Mouse (Mus musculus) kidney, postnatal 0 days (tissue): Measurements from ENCODE around the gene Serf2. TPM values are rescaled to one million over a fixed set of nuclear protein-coding genes. Genes with fewer than 3 reads are reported as not detected.

Experiments used
- ATAC-seq: fragments of 200-750 bp; cut with Nextera tagmentation; replicated peaks from 2 replicates; pipeline ENCODE4 v1.8.0; 2017; ENCODE audit warnings: low read depth, moderate number of reproducible peaks, moderate TSS enrichment, moderate library complexity; ENCODE audit not compliant: low FRiP score
- DNase-seq: peaks from one replicate; pipeline ENCODE4 v3.0.0-alpha.2; 2016; ENCODE audit warnings: low spot score
- H3K27ac ChIP-seq: fragments of 300-500 bp; sonication (generic); 2 replicates; pipeline ENCODE4 v1.5.1; 2014; ENCODE audit warnings: mild to moderate bottlenecking
- H3K27me3 ChIP-seq: fragments of 300-500 bp; sonication (generic); 2 replicates; pipeline ENCODE4 v1.6.1; 2014; ENCODE audit warnings: low read length, mixed read lengths; ENCODE audit not compliant: insufficient read depth
- H3K36me3 ChIP-seq: fragments of 300-500 bp; sonication (generic); 2 replicates; pipeline ENCODE4 v1.6.1; 2014; ENCODE audit warnings: low read length, mixed read lengths; ENCODE audit not compliant: insufficient read depth
- H3K4me1 ChIP-seq: fragments of 300-500 bp; sonication (generic); replicated peaks from 2 replicates; pipeline ENCODE4 v1.6.1; 2014; ENCODE audit warnings: antibody characterized with exemption, low read length, mixed read lengths; ENCODE audit not compliant: insufficient read depth
- H3K4me2 ChIP-seq: fragments of 300-500 bp; sonication (generic); 2 replicates; pipeline ENCODE4 v1.6.1; 2014; ENCODE audit warnings: mild to moderate bottlenecking, low read length, moderate library complexity, mixed read lengths
- H3K4me3 ChIP-seq: fragments of 300-500 bp; sonication (generic); replicated peaks from 2 replicates; pipeline ENCODE4 v1.5.1; 2014; ENCODE audit warnings: low read depth, low read length
- H3K9ac ChIP-seq: fragments of 300-500 bp; sonication (generic); 2 replicates; pipeline ENCODE4 v1.6.1; 2014; ENCODE audit warnings: low read depth, low read length
- H3K9me3 ChIP-seq: fragments of 300-500 bp; sonication (generic); replicated peaks from 2 replicates; pipeline ENCODE4 v1.6.1; 2016; ENCODE audit warnings: low read length, inconsistent platforms, mixed read lengths
- CTCF ChIP-seq: IDR thresholded peaks from 2 replicates; pipeline ENCODE4 v1.5.1; 2016; ENCODE audit warnings: antibody characterized with exemption, low read depth, mild to moderate bottlenecking, moderate library complexity
- WGBS: fragments of 180-500 bp; shearing (Covaris S2); extraction: QIAGEN DNeasy Blood & Tissue Kit; methylation state at CpG from one replicate; pipeline ENCODE4 v1.1.7; 2014; 5-methylcytosine and 5-hydroxymethylcytosine counted together
- polyA plus RNA-seq: library from polyadenylated mRNA; unstranded; fragments of >200 nt; fragmentation: Nextera tagmentation; extraction: Ambion mirVana; gene quantifications from 2 replicates; pipeline ENCODE4 v1.2.1, GENCODE M21; 2015

The Serf2 gene
- polyA plus RNA-seq, 1 experiment from 2014 or later: 520 TPM

DNA sequence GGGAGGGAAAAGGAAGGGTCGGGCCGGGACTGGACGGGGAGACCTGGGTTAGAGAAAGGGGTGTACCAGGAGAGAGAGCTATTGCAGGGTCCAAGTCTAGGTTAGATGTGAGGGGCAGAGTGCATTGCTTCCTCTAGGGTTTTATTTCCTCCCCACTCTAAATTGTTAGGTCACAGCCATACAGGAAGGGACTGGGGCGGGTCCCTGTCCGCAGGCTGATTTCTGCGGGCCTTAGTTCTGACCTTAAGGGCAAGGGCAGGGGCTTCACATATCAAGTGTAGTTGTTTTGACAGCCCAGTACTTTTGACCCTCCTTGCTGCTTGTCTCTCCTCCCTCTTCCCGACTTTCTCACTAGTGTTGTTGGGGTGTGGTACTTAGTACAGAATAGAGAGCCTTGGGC is 1.1 kb downstream of the Serf2 start:
- WGBS: 0% methylated on average over 7 of the region's 7 CpGs
- Histone ChIP-seq H3K9ac (peak overlapping the region; percentile 99), H3K4me2 (peak overlapping the region; percentile 72), H3K4me1 (peaks cover 9% of the 10 kb centered on the region; the same call in 1 of the 2 replicates), H3K9me3 (no peaks in the 10 kb centered on the region), H3K27me3 (no peaks in the 10 kb centered on the region), H3K36me3 (peaks cover 8% of the 10 kb centered on the region; the same call in 1 of the 2 replicates), H3K4me3 (peak overlapping the region; percentile 97), H3K27ac (peak overlapping the region; percentile 98)
- no peak for ATAC-seq
- peak; percentile 10; the same call in 1 of the 2 replicates for TF ChIP-seq CTCF
- peak; percentile 73 for DNase-seq

DNA sequence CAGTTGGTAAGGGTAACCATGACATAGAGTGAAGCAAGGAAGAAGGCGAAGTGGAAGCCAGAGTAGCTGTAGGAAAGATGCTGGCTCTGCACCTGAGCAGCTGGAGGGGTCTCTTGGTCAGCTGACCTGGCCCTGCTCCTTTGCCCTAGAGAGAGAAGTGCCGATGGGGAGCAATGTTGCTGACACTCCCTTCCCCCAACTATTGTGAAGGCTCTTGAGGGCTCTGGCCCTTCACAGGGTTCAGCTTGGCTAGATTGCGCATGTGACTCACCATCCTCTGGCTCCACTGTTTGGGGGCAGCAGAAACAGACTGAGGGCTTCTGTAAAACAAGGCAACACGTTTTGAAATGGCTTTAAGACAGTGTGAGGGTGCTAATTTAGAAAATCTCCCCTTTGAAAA is 3.4 kb downstream of the Serf2 start:
- H3K9me3 ChIP-seq: no peaks in the 10 kb centered on the region
- H3K27me3 ChIP-seq: no peaks in the 10 kb centered on the region
- peaks cover 9% of the 10 kb centered on the region; the same call in 1 of the 2 replicates for H3K4me1 ChIP-seq
- no peak overlapping the region for H3K9ac ChIP-seq
- peaks cover 8% of the 10 kb centered on the region; the same call in 1 of the 2 replicates for H3K36me3 ChIP-seq
- TF ChIP-seq CTCF: no peak
- H3K27ac ChIP-seq: no peak overlapping the region
- no peak overlapping the region for H3K4me2 ChIP-seq
- ATAC-seq (no peak), DNase-seq (no peak)
- 73% methylated on average over 4 of the region's 4 CpGs for WGBS
- H3K4me3 ChIP-seq: no peak overlapping the region

DNA sequence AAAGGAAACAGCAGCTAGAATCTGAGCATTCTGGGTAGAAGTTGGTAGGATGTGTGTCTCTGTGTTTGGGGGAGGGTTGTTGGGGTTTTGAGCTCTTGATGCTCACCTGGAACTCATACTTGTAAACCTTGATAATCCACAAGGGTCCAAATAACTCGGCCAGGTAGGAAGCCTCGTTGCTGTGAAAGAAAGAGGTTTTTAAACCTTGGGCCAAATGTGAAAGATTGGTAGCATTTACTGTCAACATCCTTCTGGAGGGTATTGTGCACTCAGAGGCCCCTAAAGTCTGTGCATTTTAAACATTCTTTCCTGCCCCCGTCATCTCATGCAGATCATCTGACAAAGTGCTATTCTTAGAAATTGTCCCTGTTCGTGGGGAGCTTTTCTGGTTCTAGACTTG is 4.0 kb downstream of the Serf2 start, which contains the start of gene Hypk:
Gene Hypk, plus strand, starts transcription at position 301 of the 400 bp plus-strand sequence.
- Histone ChIP-seq H3K9me3 (no peaks in the 10 kb centered on the region), H3K36me3 (peaks cover 8% of the 10 kb centered on the region; the same call in 1 of the 2 replicates), H3K27ac (no peak within 1 kb of the TSS), H3K4me1 (peaks cover 9% of the 10 kb centered on the region; the same call in 1 of the 2 replicates), H3K9ac (no peak within 1 kb of the TSS), H3K4me3 (no peak within 1 kb of the TSS), H3K4me2 (no peak within 1 kb of the TSS), H3K27me3 (no peaks in the 10 kb centered on the region)
- WGBS: 69% methylated on average over 4 of the region's 4 CpGs
- DNase-seq (no peak), ATAC-seq (no peak)
- TF ChIP-seq CTCF: no peak

DNA sequence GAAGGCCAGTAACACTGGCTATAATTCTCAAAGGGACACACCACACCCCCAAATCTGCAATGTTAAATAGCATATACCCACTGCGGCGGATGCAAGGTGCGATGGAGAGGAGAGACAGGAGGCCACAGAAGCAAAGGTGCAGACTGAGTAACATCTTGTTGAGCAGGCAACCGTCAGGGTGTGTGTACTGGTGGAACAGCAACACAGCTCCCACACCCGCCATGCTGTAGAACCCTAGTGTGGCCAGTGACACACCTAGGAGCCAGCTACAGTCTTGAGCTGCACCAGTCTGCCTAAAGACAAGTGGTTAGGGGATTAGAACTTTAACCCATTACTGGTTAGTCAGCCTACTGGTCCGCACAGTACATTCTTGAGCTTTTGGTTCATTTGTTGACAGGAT is 4.9 kb downstream of the Serf2 start:
- no peak overlapping the region for H3K4me2 ChIP-seq
- peaks cover 8% of the 10 kb centered on the region; the same call in 1 of the 2 replicates for H3K4me1 ChIP-seq
- H3K36me3 ChIP-seq: peaks cover 12% of the 10 kb centered on the region; the same call in 1 of the 2 replicates
- H3K27ac ChIP-seq: no peak overlapping the region
- no peaks in the 10 kb centered on the region for H3K27me3 ChIP-seq
- ATAC-seq: no peak
- H3K9me3 ChIP-seq: no peaks in the 10 kb centered on the region
- TF ChIP-seq CTCF: no peak
- H3K9ac ChIP-seq: no peak overlapping the region
- WGBS: 89% methylated on average over 6 of the region's 6 CpGs
- DNase-seq: no peak
- no peak overlapping the region for H3K4me3 ChIP-seq

DNA sequence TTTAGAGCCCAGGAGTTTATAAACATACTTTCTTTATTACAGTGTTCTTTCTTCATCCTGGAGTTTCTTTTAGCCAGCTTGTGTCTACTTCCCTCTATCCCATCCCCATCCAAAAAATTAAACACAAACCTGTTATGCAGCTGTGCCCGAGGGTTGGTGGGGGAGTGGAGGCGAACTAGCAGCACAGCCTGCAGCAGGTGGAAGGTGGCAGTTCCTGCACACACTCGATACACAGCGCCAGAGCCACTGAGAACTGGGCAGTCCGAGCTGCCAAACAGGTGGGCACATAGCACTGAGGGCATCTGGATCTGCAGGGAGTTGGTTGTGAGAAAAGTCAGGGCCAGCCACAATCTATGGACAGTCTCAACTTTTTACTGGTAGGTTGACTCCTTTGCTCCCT is 6.5 kb downstream of the Serf2 start:
- no peak for TF ChIP-seq CTCF
- Histone ChIP-seq H3K9ac (no peak overlapping the region), H3K4me1 (peaks cover 5% of the 10 kb centered on the region; the same call in 1 of the 2 replicates), H3K27me3 (no peaks in the 10 kb centered on the region), H3K9me3 (no peaks in the 10 kb centered on the region), H3K4me3 (no peak overlapping the region), H3K4me2 (no peak overlapping the region), H3K27ac (no peak overlapping the region), H3K36me3 (peaks cover 12% of the 10 kb centered on the region; the same call in 1 of the 2 replicates)
- WGBS: 65% methylated on average over 5 of the region's 5 CpGs
- ATAC-seq (no peak), DNase-seq (no peak)

DNA sequence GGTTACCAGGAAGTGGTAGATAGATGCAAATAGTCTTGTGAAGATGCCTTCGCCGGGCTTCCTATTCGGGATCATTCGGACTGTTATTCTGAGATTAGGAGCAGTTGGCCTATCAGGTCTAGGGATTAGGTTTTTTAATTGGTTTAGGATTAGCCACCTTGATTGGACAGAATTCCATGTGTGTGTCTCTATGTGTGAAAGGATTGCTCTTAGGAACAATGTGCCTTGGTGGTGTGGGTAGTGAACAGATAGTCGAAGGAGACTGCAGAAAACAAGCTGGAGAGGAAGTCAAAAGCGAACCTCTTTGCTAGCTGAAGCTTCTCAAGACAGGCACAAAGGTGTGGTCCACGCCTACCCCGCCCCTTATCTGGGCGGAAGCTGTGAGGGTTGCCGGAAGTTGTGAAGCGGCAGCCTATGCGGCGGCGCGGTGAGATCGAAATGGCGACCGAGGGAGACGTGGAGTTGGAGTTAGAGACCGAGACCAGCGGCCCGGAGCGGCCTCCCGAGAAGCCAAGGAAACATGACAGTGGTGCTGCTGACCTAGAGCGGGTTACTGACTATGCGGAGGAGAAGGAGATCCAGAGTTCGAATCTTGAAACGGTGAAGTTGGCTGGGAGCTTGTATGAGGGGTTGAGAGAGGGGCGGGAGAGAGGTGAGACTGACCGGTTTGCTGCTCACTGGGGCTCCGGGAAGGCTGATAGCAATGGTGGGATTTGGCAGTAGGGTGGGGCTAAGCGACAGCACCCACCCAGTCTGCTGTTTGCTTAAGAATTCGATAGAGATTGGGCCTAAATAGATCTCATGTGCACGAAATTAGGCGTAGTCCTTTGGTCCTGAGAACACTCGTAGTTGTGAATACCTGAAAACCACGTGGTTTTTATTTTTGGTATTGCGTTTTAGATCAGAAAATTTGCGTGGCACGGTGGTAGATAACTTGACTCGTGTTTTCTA is 8.0 kb downstream of the Serf2 start, which contains the start of gene Serinc4:
Gene Serinc4, minus strand, starts transcription at position 90 of the 951 bp plus-strand sequence.
- peak within 1 kb of the TSS; percentile 65; the same call in 1 of the 2 replicates for H3K27ac ChIP-seq
- TF ChIP-seq CTCF: no peak
- H3K9me3 ChIP-seq: no peaks in the 10 kb centered on the region
- peak; percentile 93 for DNase-seq
- ATAC-seq: peak; percentile 86
- peaks cover 12% of the 10 kb centered on the region; the same call in 1 of the 2 replicates for H3K36me3 ChIP-seq
- H3K4me3 ChIP-seq: peak within 1 kb of the TSS; percentile 67
- H3K9ac ChIP-seq: peak within 1 kb of the TSS; percentile 73
- no peaks in the 10 kb centered on the region for H3K27me3 ChIP-seq
- peaks cover 5% of the 10 kb centered on the region; the same call in 1 of the 2 replicates for H3K4me1 ChIP-seq
- H3K4me2 ChIP-seq: peak within 1 kb of the TSS; percentile 67
- 4% methylated on average over 41 of the region's 41 CpGs for WGBS
